Mouse (Mus musculus): Measurements from ENCODE around the gene Teddm2.

DNA sequence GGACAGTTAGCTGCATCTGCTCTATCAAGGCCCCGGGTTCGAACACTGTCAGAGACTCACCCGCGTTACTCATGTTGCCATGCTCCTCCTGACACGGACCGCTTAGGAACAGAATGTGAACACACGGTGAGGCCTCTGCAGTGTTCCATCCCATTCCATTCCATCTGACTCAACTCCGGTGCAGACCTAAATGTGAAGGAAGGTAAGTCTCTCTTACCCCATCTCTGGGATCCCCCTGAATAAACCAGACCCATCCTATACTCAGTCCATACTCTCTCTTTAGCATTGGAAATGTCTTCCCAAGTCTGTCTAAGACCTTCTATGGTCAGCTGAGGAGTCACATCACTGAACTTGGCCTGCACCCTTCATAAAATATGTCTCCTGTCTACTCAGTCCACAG is 56.0 kb downstream of the Teddm2 start, which contains the start of gene Rgsl1:
- TF ChIP-seq POLR2A (IDR thresholded peaks at IDR 0.05; ENCODE audit: insufficient read depth, low read depth, low read length) (no peak), CTCF (IDR thresholded peaks at IDR 0.05; ENCODE audit: insufficient read depth, low read depth, low read length) (no peak)

Data from olfactory bulb, adult 2 months (tissue).